Mouse (Mus musculus): ENCODE results near the gene Stxbp3.

DNA sequence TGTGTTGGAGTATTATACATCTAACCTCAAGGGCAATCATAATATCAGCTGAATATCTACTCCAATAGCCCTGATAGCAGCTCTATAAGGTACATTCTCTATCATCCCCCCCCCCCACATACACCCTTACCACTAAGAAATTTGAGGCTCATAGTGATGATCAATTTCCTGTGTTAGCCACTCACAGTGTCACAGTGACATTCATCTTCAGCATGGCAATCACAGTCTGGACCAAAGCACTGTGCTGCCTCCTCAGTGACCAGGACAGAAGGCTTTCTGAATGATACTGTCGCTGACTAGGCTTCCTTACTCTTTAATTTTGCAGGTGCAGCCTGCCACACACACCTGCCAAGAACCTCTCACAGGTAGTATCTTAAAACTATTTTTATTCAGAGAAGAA is 84.2 kb downstream of the Stxbp3 start:
- TF ChIP-seq CTCF (IDR thresholded peaks at IDR 0.05; ENCODE audit: insufficient read depth, low read depth, low read length) (no peak), POLR2A (IDR thresholded peaks at IDR 0.05; ENCODE audit: insufficient read depth, low read depth, low read length) (no peak)

All from olfactory bulb, adult 2 months (tissue).